Mouse (Mus musculus): Measurements from ENCODE around the gene Drc3. TPM values are rescaled to one million over a fixed set of nuclear protein-coding genes. Genes with fewer than 3 reads are reported as not detected.

Drc3 gene
- polyA plus RNA-seq, 1 experiment from 2014 or later: 1.3 TPM

DNA sequence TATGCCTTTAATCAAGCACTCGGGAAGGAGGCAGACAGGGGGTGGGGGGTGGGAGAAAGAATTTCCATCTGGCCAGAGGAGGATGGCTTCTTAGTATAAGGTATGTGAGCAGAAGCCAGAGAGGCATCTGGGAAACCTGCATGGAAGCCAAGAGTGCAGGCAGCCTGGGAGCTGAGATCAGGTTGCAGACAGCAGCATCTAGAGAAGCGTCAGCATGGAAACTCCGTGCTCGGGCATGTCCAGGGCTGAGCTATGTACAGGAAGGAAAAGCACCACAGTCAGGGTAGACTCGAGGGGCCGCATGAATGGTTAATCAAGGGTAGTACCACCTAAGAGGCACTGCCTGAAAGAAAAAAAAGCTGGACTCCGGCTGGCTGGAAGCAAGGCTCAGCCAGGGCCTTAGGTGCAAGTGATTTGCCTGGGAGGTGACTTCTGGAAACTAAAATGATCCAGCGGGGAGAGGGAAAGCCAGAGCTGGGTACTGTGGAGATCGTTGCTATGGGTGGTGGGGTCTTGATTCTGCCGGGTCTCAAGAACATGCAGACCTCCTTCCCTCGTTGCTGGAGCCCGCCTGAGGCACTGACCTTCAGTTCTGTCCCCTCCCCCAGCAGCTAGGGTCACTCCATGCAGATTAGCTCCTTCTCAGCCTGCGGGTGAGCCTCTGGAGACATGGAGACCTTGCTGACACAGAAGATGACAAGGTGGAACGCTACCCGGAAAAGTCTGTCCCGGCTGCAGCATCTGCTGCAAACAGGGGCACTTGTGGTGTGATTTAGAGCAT, 13.3 kb downstream of the Drc3 start:
- DNase-seq (ENCODE audit: low spot score) (no peak), ATAC-seq (replicated peaks; ENCODE audit: low FRiP score) (no peak)
- WGBS: 37% methylated on average over 16 of the region's 16 CpGs
- Histone ChIP-seq H3K9ac (ENCODE audit: low read depth, low read length) (no peak overlapping the region), H3K4me2 (no peak overlapping the region), H3K9me3 (ENCODE audit: control insufficient read depth, low read length) (no peaks in the 10 kb centered on the region), H3K36me3 (ENCODE audit: control insufficient read depth, insufficient read depth, low read length) (no peaks in the 10 kb centered on the region), H3K27ac (ENCODE audit: low read depth, low read length) (peak overlapping the region; percentile 9; the same call in 1 of the 2 replicates), H3K27me3 (replicated peaks; ENCODE audit: control insufficient read depth, insufficient read depth, low read length) (no peaks in the 10 kb centered on the region), H3K4me3 (ENCODE audit: low read depth, low read length) (no peak overlapping the region), H3K4me1 (replicated peaks; ENCODE audit: control insufficient read depth, insufficient read depth, low read length) (peaks cover 3% of the 10 kb centered on the region; the same call in 1 of the 2 replicates)

GRCm38 (mm10) chr11:60367256-60367655, 14.1 kb downstream of the Drc3 start:
- Histone ChIP-seq H3K4me1 (replicated peaks; ENCODE audit: control insufficient read depth, insufficient read depth, low read length) (peaks cover 3% of the 10 kb centered on the region; the same call in 1 of the 2 replicates), H3K9me3 (ENCODE audit: control insufficient read depth, low read length) (no peaks in the 10 kb centered on the region), H3K9ac (ENCODE audit: low read depth, low read length) (no peak overlapping the region), H3K27ac (ENCODE audit: low read depth, low read length) (no peak overlapping the region), H3K36me3 (ENCODE audit: control insufficient read depth, insufficient read depth, low read length) (no peaks in the 10 kb centered on the region), H3K27me3 (replicated peaks; ENCODE audit: control insufficient read depth, insufficient read depth, low read length) (no peaks in the 10 kb centered on the region), H3K4me3 (ENCODE audit: low read depth, low read length) (no peak overlapping the region), H3K4me2 (no peak overlapping the region)
- ATAC-seq (replicated peaks; ENCODE audit: low FRiP score) (no peak), DNase-seq (ENCODE audit: low spot score) (no peak)
- 54% methylated on average over 3 of the region's 3 CpGs for WGBS

- no peak for ATAC-seq (replicated peaks; ENCODE audit: low FRiP score)
- H3K9me3 ChIP-seq (ENCODE audit: control insufficient read depth, low read length): no peaks in the 10 kb centered on the region
- H3K36me3 ChIP-seq (ENCODE audit: control insufficient read depth, insufficient read depth, low read length): no peaks in the 10 kb centered on the region
- no peaks in the 10 kb centered on the region for H3K27me3 ChIP-seq (replicated peaks; ENCODE audit: control insufficient read depth, insufficient read depth, low read length)
- H3K4me2 ChIP-seq: no peak overlapping the region
- 79% methylated on average over 4 of the region's 4 CpGs for WGBS
- H3K27ac ChIP-seq (ENCODE audit: low read depth, low read length): no peak overlapping the region
- no peak overlapping the region for H3K4me3 ChIP-seq (ENCODE audit: low read depth, low read length)
- no peak for DNase-seq (ENCODE audit: low spot score)
- H3K4me1 ChIP-seq (replicated peaks; ENCODE audit: control insufficient read depth, insufficient read depth, low read length): peaks cover 3% of the 10 kb centered on the region; the same call in 1 of the 2 replicates
- no peak overlapping the region for H3K9ac ChIP-seq (ENCODE audit: low read depth, low read length)
Observed at GRCm38 (mm10) chr11:60368909-60369308, 15.8 kb downstream of the Drc3 start.

- WGBS: 76% methylated on average over 4 of the region's 4 CpGs
- no peaks in the 10 kb centered on the region for H3K36me3 ChIP-seq (ENCODE audit: control insufficient read depth, insufficient read depth, low read length)
- no peaks in the 10 kb centered on the region for H3K27me3 ChIP-seq (replicated peaks; ENCODE audit: control insufficient read depth, insufficient read depth, low read length)
- peaks cover 3% of the 10 kb centered on the region; the same call in 1 of the 2 replicates for H3K4me1 ChIP-seq (replicated peaks; ENCODE audit: control insufficient read depth, insufficient read depth, low read length)
- H3K4me2 ChIP-seq: no peak overlapping the region
- DNase-seq (ENCODE audit: low spot score) (no peak), ATAC-seq (replicated peaks; ENCODE audit: low FRiP score) (no peak)
- no peaks in the 10 kb centered on the region for H3K9me3 ChIP-seq (ENCODE audit: control insufficient read depth, low read length)
- H3K27ac ChIP-seq (ENCODE audit: low read depth, low read length): no peak overlapping the region
- H3K9ac ChIP-seq (ENCODE audit: low read depth, low read length): no peak overlapping the region
- H3K4me3 ChIP-seq (ENCODE audit: low read depth, low read length): no peak overlapping the region
Observed at GRCm38 (mm10) chr11:60369448-60369847, 16.3 kb downstream of the Drc3 start.

GRCm38 (mm10) chr11:60370431-60370830, 17.3 kb downstream of the Drc3 start:
- H3K9me3 ChIP-seq (ENCODE audit: control insufficient read depth, low read length): no peaks in the 10 kb centered on the region

DNA sequence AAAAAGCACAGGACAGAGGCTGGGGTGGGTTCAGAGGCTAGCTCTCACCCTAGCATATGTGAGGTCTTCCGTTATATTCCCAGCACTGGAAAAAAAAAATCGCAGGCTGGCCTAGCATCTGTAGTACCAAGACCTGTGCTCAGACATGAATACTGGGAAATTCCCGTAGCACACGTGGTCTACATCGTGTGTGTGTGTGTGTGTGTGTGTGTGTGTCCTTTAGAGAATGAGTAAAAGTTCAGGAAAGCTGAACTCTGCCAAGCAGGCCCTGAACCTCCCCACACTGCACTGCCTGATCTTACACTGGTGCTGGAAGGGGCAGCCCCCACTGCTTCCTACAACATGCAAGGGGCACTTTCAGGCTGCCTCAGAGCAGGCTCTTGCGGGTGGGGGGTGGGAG, 21.4 kb downstream of the Drc3 start:
- no peaks in the 10 kb centered on the region for H3K27me3 ChIP-seq (replicated peaks; ENCODE audit: control insufficient read depth, insufficient read depth, low read length)
- no peak for DNase-seq (ENCODE audit: low spot score)
- H3K4me1 ChIP-seq (replicated peaks; ENCODE audit: control insufficient read depth, insufficient read depth, low read length): no peaks in the 10 kb centered on the region
- H3K4me2 ChIP-seq: no peak overlapping the region
- ATAC-seq (replicated peaks; ENCODE audit: low FRiP score): no peak
- H3K4me3 ChIP-seq (ENCODE audit: low read depth, low read length): no peak overlapping the region
- H3K9me3 ChIP-seq (ENCODE audit: control insufficient read depth, low read length): no peaks in the 10 kb centered on the region
- no peak overlapping the region for H3K27ac ChIP-seq (ENCODE audit: low read depth, low read length)
- no peak overlapping the region for H3K9ac ChIP-seq (ENCODE audit: low read depth, low read length)
- 80% methylated on average over 6 of the region's 6 CpGs for WGBS
- H3K36me3 ChIP-seq (ENCODE audit: control insufficient read depth, insufficient read depth, low read length): no peaks in the 10 kb centered on the region

More at GRCm38 (mm10) chr11:60370431-60370830, 17.3 kb downstream of the Drc3 start:
- WGBS: 86% methylated on average over 13 of the region's 13 CpGs
- Histone ChIP-seq H3K36me3 (ENCODE audit: control insufficient read depth, insufficient read depth, low read length) (no peaks in the 10 kb centered on the region), H3K4me1 (replicated peaks; ENCODE audit: control insufficient read depth, insufficient read depth, low read length) (peaks cover 3% of the 10 kb centered on the region; the same call in 1 of the 2 replicates), H3K27me3 (replicated peaks; ENCODE audit: control insufficient read depth, insufficient read depth, low read length) (no peaks in the 10 kb centered on the region), H3K9ac (ENCODE audit: low read depth, low read length) (no peak overlapping the region), H3K4me3 (ENCODE audit: low read depth, low read length) (no peak overlapping the region), H3K27ac (ENCODE audit: low read depth, low read length) (no peak overlapping the region), H3K4me2 (no peak overlapping the region)
- ATAC-seq (replicated peaks; ENCODE audit: low FRiP score) (no peak), DNase-seq (ENCODE audit: low spot score) (no peak)

DNA sequence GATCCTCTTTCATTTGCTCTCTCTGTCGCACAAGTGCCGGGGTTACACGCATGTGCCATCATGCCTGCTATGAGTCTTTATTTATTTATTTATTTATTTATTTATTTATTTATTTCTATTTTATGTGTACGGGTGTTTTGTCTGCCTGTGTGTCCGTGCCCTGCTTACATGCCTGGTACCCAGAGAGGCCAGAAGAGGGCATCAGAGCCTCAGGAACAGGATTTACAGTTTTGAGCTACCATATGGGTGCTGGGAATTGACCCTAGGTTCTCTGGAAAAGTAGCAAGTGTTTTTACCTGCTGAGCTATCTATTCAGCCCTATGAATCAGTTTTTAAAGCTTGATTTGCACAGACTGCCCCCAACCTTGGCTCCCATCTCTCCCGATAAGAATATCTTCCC, 30.4 kb downstream of the Drc3 start:
- no peak overlapping the region for H3K4me2 ChIP-seq
- no peak overlapping the region for H3K4me3 ChIP-seq (ENCODE audit: low read depth, low read length)
- H3K27me3 ChIP-seq (replicated peaks; ENCODE audit: control insufficient read depth, insufficient read depth, low read length): no peaks in the 10 kb centered on the region; the same call in 1 of the 2 replicates
- H3K4me1 ChIP-seq (replicated peaks; ENCODE audit: control insufficient read depth, insufficient read depth, low read length): no peaks in the 10 kb centered on the region
- H3K36me3 ChIP-seq (ENCODE audit: control insufficient read depth, insufficient read depth, low read length): no peaks in the 10 kb centered on the region
- H3K9me3 ChIP-seq (ENCODE audit: control insufficient read depth, low read length): no peaks in the 10 kb centered on the region
- ATAC-seq (replicated peaks; ENCODE audit: low FRiP score) (no peak), DNase-seq (ENCODE audit: low spot score) (no peak)
- H3K27ac ChIP-seq (ENCODE audit: low read depth, low read length): no peak overlapping the region
- 87% methylated on average over 6 of the region's 6 CpGs for whole genome bisulfite sequencing
- H3K9ac ChIP-seq (ENCODE audit: low read depth, low read length): no peak overlapping the region

DNA sequence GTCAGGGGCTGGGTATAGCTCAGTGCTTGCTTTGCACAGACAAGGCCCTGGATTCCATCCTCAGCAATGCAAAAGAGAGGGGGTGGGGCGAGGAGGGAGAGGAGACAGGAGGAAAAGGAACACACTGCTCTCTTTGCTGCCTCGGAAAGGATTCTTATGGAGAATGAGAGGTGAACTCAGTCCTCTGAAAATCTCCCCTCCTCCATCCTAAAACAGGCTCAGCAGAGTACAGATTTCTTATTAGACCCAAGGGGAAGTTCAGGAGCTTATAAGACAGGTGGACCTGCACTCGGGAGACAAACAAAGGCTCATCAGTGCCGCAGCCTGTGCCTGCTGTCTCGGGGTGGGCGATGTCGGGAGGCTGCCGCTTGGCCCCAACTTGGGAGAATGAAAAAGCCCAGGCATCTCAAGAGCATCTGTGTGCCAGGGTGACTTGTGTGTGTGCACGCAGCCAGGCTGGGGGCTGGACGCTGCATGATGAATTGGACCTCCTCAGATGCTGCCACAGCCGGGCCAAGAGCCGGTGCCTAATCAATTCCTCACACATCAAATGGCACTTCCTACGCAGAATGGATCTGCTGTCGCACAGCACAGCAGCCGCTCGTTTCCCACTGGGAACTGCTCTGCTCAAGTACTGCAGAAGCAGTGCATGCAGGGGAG, 31.8 kb downstream of the Drc3 start:
- DNase-seq (ENCODE audit: low spot score): no peak
- 0 out of 2 replicates have a peak overlapping the region, but pooled peaks have one; percentile 0 for H3K4me2 ChIP-seq
- H3K4me1 ChIP-seq (replicated peaks; ENCODE audit: control insufficient read depth, insufficient read depth, low read length): no peaks in the 10 kb centered on the region
- no peaks in the 10 kb centered on the region; the same call in 1 of the 2 replicates for H3K27me3 ChIP-seq (replicated peaks; ENCODE audit: control insufficient read depth, insufficient read depth, low read length)
- 22% methylated on average over 16 of the region's 16 CpGs for WGBS
- no peak overlapping the region for H3K4me3 ChIP-seq (ENCODE audit: low read depth, low read length)
- H3K27ac ChIP-seq (ENCODE audit: low read depth, low read length): no peak overlapping the region
- H3K9ac ChIP-seq (ENCODE audit: low read depth, low read length): no peak overlapping the region
- no peak for ATAC-seq (replicated peaks; ENCODE audit: low FRiP score)
- no peaks in the 10 kb centered on the region for H3K9me3 ChIP-seq (ENCODE audit: control insufficient read depth, low read length)
- no peaks in the 10 kb centered on the region for H3K36me3 ChIP-seq (ENCODE audit: control insufficient read depth, insufficient read depth, low read length)
